Comparison of ENCODE assay signal across 18 mouse cellular contexts in the genomic region with DNA sequence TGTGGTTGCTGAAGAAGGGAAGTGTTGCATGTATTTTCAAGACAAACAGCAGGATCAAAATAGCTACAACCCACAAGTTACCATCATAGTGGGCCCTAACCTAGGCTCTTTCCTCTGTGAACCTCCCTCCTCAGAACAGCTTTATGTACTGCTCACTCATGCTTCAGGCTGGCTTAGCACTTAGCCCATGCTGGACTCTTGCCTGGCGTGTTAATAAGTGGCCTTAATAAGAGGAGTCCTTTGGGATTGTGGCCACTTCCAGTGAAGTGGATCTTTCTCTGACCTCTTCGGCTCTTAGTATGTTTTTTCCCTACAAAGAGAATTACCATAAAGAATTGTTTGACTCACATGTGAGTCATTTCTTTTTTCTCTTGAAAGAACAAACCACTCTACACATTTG.
"Had no signal": no experiment of that assay in that cellular context is flagged by ENCODE, and none has a peak within 500 bp of the region (broad histone marks: within the 10 kb centered on the region; RNA-seq: fewer than 3 reads in every experiment).

No protein-coding gene starts in this region.

- H3K9me3 ChIP-seq: limb, embryonic 10.5 days; limb, embryonic 13.5 days; liver, embryonic 12.5 days; liver, embryonic 15.5 days; midbrain, embryonic 13.5 days; neural tube, embryonic 13.5 days had no signal

- H3K4me2 ChIP-seq: limb, embryonic 13.5 days; liver, embryonic 12.5 days; liver, embryonic 15.5 days; midbrain, embryonic 13.5 days; neural tube, embryonic 13.5 days had no signal

- ATAC-seq: intestine, postnatal 0 days; liver, embryonic 12.5 days; midbrain, embryonic 13.5 days; midbrain, embryonic 16.5 days had no signal

- H3K4me3 ChIP-seq: layer of hippocampus, adult 2 months; limb, embryonic 10.5 days; limb, embryonic 13.5 days; liver, embryonic 12.5 days; liver, embryonic 15.5 days; midbrain, embryonic 13.5 days; myocyte; neural tube, embryonic 13.5 days had no signal

- DNase-seq: layer of hippocampus, adult 9-11 months; liver; lung, adult 18-20 months; lung, postnatal 14 days; retina, postnatal 1 day; thymus, adult 18-20 months; thymus, postnatal 36 days had no signal

- H3K36me3 ChIP-seq: limb, embryonic 10.5 days; limb, embryonic 13.5 days; liver, embryonic 12.5 days; liver, embryonic 15.5 days; midbrain, embryonic 13.5 days; neural tube, embryonic 13.5 days had no signal

- H3K27ac ChIP-seq: layer of hippocampus, adult 2 months; limb, embryonic 10.5 days; limb, embryonic 13.5 days; liver, embryonic 12.5 days; liver, embryonic 15.5 days; macrophage; midbrain, embryonic 13.5 days; neural tube, embryonic 13.5 days had no signal

- H3K4me1 ChIP-seq: liver, embryonic 12.5 days; liver, embryonic 15.5 days; midbrain, embryonic 13.5 days had no signal

- H3K27me3 ChIP-seq: limb, embryonic 13.5 days; liver, embryonic 12.5 days; liver, embryonic 15.5 days; midbrain, embryonic 13.5 days; neural tube, embryonic 13.5 days had no signal

- H3K9ac ChIP-seq: limb, embryonic 13.5 days; liver, embryonic 12.5 days; liver, embryonic 15.5 days; midbrain, embryonic 13.5 days; neural tube, embryonic 13.5 days had no signal
